Mouse (Mus musculus) heart, embryonic 14.5 days (tissue): ENCODE data around the gene Sap18. TPM values are rescaled to one million over a fixed set of nuclear protein-coding genes. Genes with fewer than 3 reads are reported as not detected.
"Not testable (repeated sequence)": the region's sequence is repeated elsewhere in the genome, so short reads cannot be mapped to it uniquely, and the experiment has no call there.

ENCODE experiments used
- ATAC-seq: fragments of 200-750 bp; cut with Nextera tagmentation; 2 replicates; pipeline ENCODE4 v1.8.0; 2017; ENCODE audit warnings: low read depth, moderate TSS enrichment; ENCODE audit not compliant: insufficient number of reproducible peaks, insufficient read depth, low FRiP score
- H3K27ac ChIP-seq, 2 experiments: fragments of 200-500 bp in 1 of 2; fragments of 300-500 bp in 1 of 2; sonication (generic) in 1 of 2; replicated peaks in 1 of 2; 2 replicates each; pipeline ENCODE4 v1.5.1; 2012 to 2014; ENCODE audit warnings: low read depth in 2 of 2, low read length in 2 of 2, control low read depth in 1 of 2, mild to moderate bottlenecking in 1 of 2, mixed read lengths in 1 of 2; ENCODE audit not compliant: control insufficient read depth in 1 of 2, insufficient read depth in 1 of 2
- H3K27me3 ChIP-seq: fragments of 300-500 bp; sonication (generic); 2 replicates; pipeline ENCODE4 v1.6.1; 2014; ENCODE audit warnings: mild to moderate bottlenecking, low read length, control low read depth; ENCODE audit not compliant: control insufficient read depth, insufficient read depth
- H3K36me3 ChIP-seq: fragments of 300-500 bp; sonication (generic); 2 replicates; pipeline ENCODE4 v1.6.1; 2014; ENCODE audit warnings: mild to moderate bottlenecking, control low read depth, low read length, mixed read lengths; ENCODE audit not compliant: control insufficient read depth, insufficient read depth
- H3K4me1 ChIP-seq, 2 experiments: fragments of 200-500 bp in 1 of 2; fragments of 300-500 bp in 1 of 2; sonication (generic) in 1 of 2; 2 replicates each; pipeline ENCODE4 v1.6.1; 2012 to 2014; ENCODE audit warnings: low read length in 2 of 2, control low read depth in 1 of 2, mixed read lengths in 1 of 2; ENCODE audit not compliant: control insufficient read depth in 2 of 2, insufficient read depth in 2 of 2
- H3K4me2 ChIP-seq: fragments of 300-500 bp; sonication (generic); 2 replicates; pipeline ENCODE4 v1.6.1; 2014; ENCODE audit warnings: mild to moderate bottlenecking, low read length
- H3K4me3 ChIP-seq, 2 experiments: fragments of 200-500 bp in 1 of 2; fragments of 300-500 bp in 1 of 2; sonication (generic) in 1 of 2; 2 replicates each; pipeline ENCODE4 v1.5.1; 2012 to 2014; ENCODE audit warnings: low read length in 2 of 2, mild to moderate bottlenecking in 2 of 2, control low read depth in 1 of 2, low read depth in 1 of 2, moderate library complexity in 1 of 2; ENCODE audit not compliant: control insufficient read depth in 1 of 2, insufficient read depth in 1 of 2
- H3K9ac ChIP-seq: fragments of 300-500 bp; sonication (generic); 2 replicates; pipeline ENCODE4 v1.6.1; 2014; ENCODE audit warnings: mild to moderate bottlenecking, low read length
- H3K9me3 ChIP-seq: fragments of 300-500 bp; sonication (generic); 2 replicates; pipeline ENCODE4 v1.6.1; 2016; ENCODE audit warnings: low read length, control low read depth; ENCODE audit not compliant: control insufficient read depth
- microRNA-seq: library from miRNA; unstranded; fragments of <30 nt; microRNA quantifications from one replicate; pipeline ENCODE4, GENCODE M21; 2016
- polyA plus RNA-seq: library from polyadenylated mRNA; unstranded; fragments of >200 nt; fragmentation: Nextera tagmentation; extraction: Ambion mirVana; gene quantifications from 2 replicates; pipeline ENCODE4 v1.2.1, GENCODE M21; 2014

Gene Sap18
- polyA plus RNA-seq, 1 experiment from 2014 or later = 23.3 TPM

GRCm38 (mm10) chr14:57856037-57856436 lies 58.1 kb downstream of the Sap18 start:
- not testable (repeated sequence) for H3K4me3 ChIP-seq

More at GRCm38 (mm10) chr14:57856037-57856436, 58.1 kb downstream of the Sap18 start:
- H3K27me3 ChIP-seq, H3K4me1 ChIP-seq, H3K9me3 ChIP-seq, H3K4me2 ChIP-seq, H3K9ac ChIP-seq, H3K27ac ChIP-seq, ATAC-seq: not testable (repeated sequence)
- H3K36me3 ChIP-seq = peaks cover 66% of the 10 kb centered on the region

Small RNA genes within 50 kb of the gene (microRNA-seq; reads per million reads assigned to microRNA genes)
- gene Mir3077 = not detected

Other genes starting within 250 kb of the Sap18 start
- 73.8 and 82.0 TPM in 2 replicates for gene Eef1akmt1, start 226.6 kb upstream of the Sap18 start, polyA plus RNA-seq
- 18.6 and 19.0 TPM in 2 replicates for gene Xpo4, start 132.8 kb upstream of the Sap18 start, polyA plus RNA-seq
- gene Gm49361, start 52.1 kb upstream of the Sap18 start, polyA plus RNA-seq = not detected in 2 replicates
- gene Lats2, start 39.8 kb upstream of the Sap18 start, polyA plus RNA-seq = 24.9 and 25.9 TPM in 2 replicates
- gene Ska3, start 28.0 kb downstream of the Sap18 start, polyA plus RNA-seq = 21.6 and 24.5 TPM in 2 replicates
- 148 and 155 TPM in 2 replicates for gene Mrpl57, start 28.1 kb downstream of the Sap18 start, polyA plus RNA-seq
- gene Zdhhc20, start 92.1 kb downstream of the Sap18 start, polyA plus RNA-seq = 31.3 and 38.0 TPM in 2 replicates
- 63.3 and 72.0 TPM in 2 replicates for gene Micu2, start 201.1 kb downstream of the Sap18 start, polyA plus RNA-seq